Mouse (Mus musculus) heart, postnatal 0 days (tissue): ENCODE results near the gene Tpd52l1. TPM values are rescaled to one million over a fixed set of nuclear protein-coding genes. Genes with fewer than 3 reads are reported as not detected.

Experiments
- ATAC-seq: fragments of 200-750 bp; cut with Nextera tagmentation; 2 replicates; pipeline ENCODE4 v1.8.0; 2017; ENCODE audit warnings: low read depth, moderate number of reproducible peaks, moderate library complexity; ENCODE audit not compliant: insufficient read depth
- DNase-seq: peaks from one replicate; pipeline ENCODE4 v3.0.0-alpha.2; 2016; ENCODE audit warnings: low spot score
- H3K27ac ChIP-seq: fragments of 300-500 bp; sonication (generic); 2 replicates; pipeline ENCODE4 v1.5.1; 2014; ENCODE audit warnings: low read depth, mild to moderate bottlenecking
- H3K27me3 ChIP-seq: fragments of 300-500 bp; sonication (generic); 2 replicates; pipeline ENCODE4 v1.6.1; 2014; ENCODE audit warnings: low read length, mixed read lengths; ENCODE audit not compliant: control insufficient read depth, insufficient read depth
- H3K36me3 ChIP-seq: fragments of 300-500 bp; sonication (generic); replicated peaks from 2 replicates; pipeline ENCODE4 v1.6.1; 2014; ENCODE audit warnings: low read length, mixed read lengths; ENCODE audit not compliant: control insufficient read depth, insufficient read depth
- H3K4me1 ChIP-seq: fragments of 300-500 bp; sonication (generic); 2 replicates; pipeline ENCODE4 v1.6.1; 2014; ENCODE audit warnings: antibody characterized with exemption; ENCODE audit not compliant: control insufficient read depth, insufficient read depth
- H3K4me2 ChIP-seq: fragments of 300-500 bp; sonication (generic); 2 replicates; pipeline ENCODE4 v1.6.1; 2014; ENCODE audit warnings: low read depth, mild to moderate bottlenecking, low read length, moderate library complexity
- H3K4me3 ChIP-seq: fragments of 300-500 bp; sonication (generic); 2 replicates; pipeline ENCODE4 v1.5.1; 2014; ENCODE audit warnings: low read depth, low read length
- H3K9ac ChIP-seq: fragments of 300-500 bp; sonication (generic); replicated peaks from 2 replicates; pipeline ENCODE4 v1.6.1; 2014; ENCODE audit warnings: low read depth, low read length, mixed read lengths
- H3K9me3 ChIP-seq: fragments of 300-500 bp; sonication (generic); replicated peaks from 2 replicates; pipeline ENCODE4 v1.6.1; 2016; ENCODE audit warnings: low read length; ENCODE audit not compliant: control insufficient read depth
- CTCF ChIP-seq: IDR thresholded peaks from 2 replicates; pipeline ENCODE4 v1.5.1; 2016; ENCODE audit warnings: antibody characterized with exemption, control low read depth, low read depth
- EP300 ChIP-seq: IDR thresholded peaks from 2 replicates; pipeline ENCODE4 v1.6.1; 2016; ENCODE audit warnings: antibody characterized with exemption, low read depth
- WGBS: fragments of 180-500 bp; shearing (Covaris S2); extraction: QIAGEN DNeasy Blood & Tissue Kit; methylation state at CpG from one replicate; pipeline ENCODE4 v1.1.7; 2014; 5-methylcytosine and 5-hydroxymethylcytosine counted together
- polyA plus RNA-seq: library from polyadenylated mRNA; unstranded; fragments of >200 nt; fragmentation: Nextera tagmentation; extraction: Ambion mirVana; gene quantifications from 2 replicates; pipeline ENCODE4 v1.2.1, GENCODE M21; 2015
- total RNA-seq: library from RNA; depleted of rRNA; stranded (reverse); fragments of >200 nt; gene quantifications from 2 replicates; pipeline ENCODE4 v1.2.3, GENCODE M21; 2014; ENCODE audit warnings: low replicate concordance

The Tpd52l1 gene
- total and polyA plus RNA-seq, 2 experiments from 2014 or later = 11.9 to 17.8 TPM

GRCm38 (mm10) chr10:31354886-31355461 is 90.8 kb downstream of the Tpd52l1 start:
- ATAC-seq (no peak), DNase-seq (no peak)
- Histone ChIP-seq H3K36me3 (no peaks in the 10 kb centered on the region), H3K4me2 (no peak overlapping the region), H3K4me3 (no peak overlapping the region), H3K9ac (no peak overlapping the region), H3K27me3 (no peaks in the 10 kb centered on the region), H3K27ac (no peak overlapping the region), H3K9me3 (no peaks in the 10 kb centered on the region), H3K4me1 (no peaks in the 10 kb centered on the region)
- 80% methylated on average over 7 of the region's 7 CpGs for WGBS
- TF ChIP-seq CTCF = no peak
- TF ChIP-seq EP300 = no peak

GRCm38 (mm10) chr10:31354141-31354540 is 91.6 kb downstream of the Tpd52l1 start:
- Histone ChIP-seq H3K4me1 (no peaks in the 10 kb centered on the region), H3K9me3 (no peaks in the 10 kb centered on the region), H3K36me3 (no peaks in the 10 kb centered on the region), H3K9ac (no peak overlapping the region), H3K27me3 (no peaks in the 10 kb centered on the region), H3K27ac (no peak overlapping the region), H3K4me2 (no peak overlapping the region), H3K4me3 (no peak overlapping the region)
- no peak for TF ChIP-seq CTCF
- TF ChIP-seq EP300 = no peak
- ATAC-seq = no peak
- no peak for DNase-seq
- 73% methylated on average over 2 of the region's 2 CpGs for WGBS

GRCm38 (mm10) chr10:31352845-31353427 is 92.8 kb downstream of the Tpd52l1 start:
- no peak overlapping the region for H3K9ac ChIP-seq
- no peak for TF ChIP-seq EP300
- no peak for TF ChIP-seq CTCF
- no peak overlapping the region for H3K27ac ChIP-seq
- 94% methylated on average over 1 of the region's 1 CpGs for WGBS
- ATAC-seq (no peak), DNase-seq (no peak)
- H3K9me3 ChIP-seq = no peaks in the 10 kb centered on the region
- H3K4me1 ChIP-seq = no peaks in the 10 kb centered on the region
- no peak overlapping the region for H3K4me3 ChIP-seq
- H3K4me2 ChIP-seq = no peak overlapping the region
- H3K36me3 ChIP-seq = no peaks in the 10 kb centered on the region
- H3K27me3 ChIP-seq = no peaks in the 10 kb centered on the region

- Histone ChIP-seq H3K4me3 (no peak overlapping the region), H3K9ac (no peak overlapping the region)
- WGBS = 68% methylated on average over 2 of the region's 2 CpGs
These were observed 94.7 kb downstream of the Tpd52l1 start for GRCm38 (mm10) chr10:31351056-31351455.

GRCm38 (mm10) chr10:31346401-31346800 is 99.4 kb downstream of the Tpd52l1 start:
- Histone ChIP-seq H3K36me3 (no peaks in the 10 kb centered on the region), H3K9me3 (no peaks in the 10 kb centered on the region), H3K27ac (no peak overlapping the region), H3K4me1 (no peaks in the 10 kb centered on the region), H3K4me3 (no peak overlapping the region), H3K9ac (no peak overlapping the region), H3K4me2 (no peak overlapping the region), H3K27me3 (no peaks in the 10 kb centered on the region)
- ATAC-seq = no peak
- WGBS = 68% methylated on average over 8 of the region's 8 CpGs
- no peak for TF ChIP-seq CTCF
- no peak for TF ChIP-seq EP300
- no peak for DNase-seq

More at GRCm38 (mm10) chr10:31351056-31351455, 94.7 kb downstream of the Tpd52l1 start:
- H3K27me3 ChIP-seq = no peaks in the 10 kb centered on the region
- ATAC-seq = no peak
- no peaks in the 10 kb centered on the region for H3K36me3 ChIP-seq
- no peaks in the 10 kb centered on the region for H3K9me3 ChIP-seq
- no peak overlapping the region for H3K27ac ChIP-seq
- no peaks in the 10 kb centered on the region for H3K4me1 ChIP-seq
- TF ChIP-seq EP300 (no peak), CTCF (no peak)
- H3K4me2 ChIP-seq = no peak overlapping the region
- DNase-seq = no peak

GRCm38 (mm10) chr10:31336432-31336831 is 109.3 kb downstream of the Tpd52l1 start:
- TF ChIP-seq CTCF (no peak), EP300 (no peak)
- DNase-seq (no peak), ATAC-seq (no peak)
- 65% methylated on average over 5 of the region's 5 CpGs for WGBS
- peaks cover 2% of the 10 kb centered on the region; the same call in 1 of the 2 replicates for H3K4me1 ChIP-seq
- no peak overlapping the region for H3K4me3 ChIP-seq
- no peaks in the 10 kb centered on the region for H3K36me3 ChIP-seq
- no peaks in the 10 kb centered on the region for H3K27me3 ChIP-seq
- no peak overlapping the region for H3K4me2 ChIP-seq
- H3K27ac ChIP-seq = no peak overlapping the region
- H3K9me3 ChIP-seq = no peaks in the 10 kb centered on the region
- H3K9ac ChIP-seq = no peak overlapping the region
